Mouse (Mus musculus) kidney, postnatal 0 days (tissue): Measurements from ENCODE around the gene Nup98. TPM values are rescaled to one million over a fixed set of nuclear protein-coding genes. Genes with fewer than 3 reads are reported as not detected.
A peak's percentile ranks its signal among the peaks of the same experiment; 100 is the strongest.

Source experiments
- ATAC-seq: fragments of 200-750 bp; cut with Nextera tagmentation; replicated peaks from 2 replicates; pipeline ENCODE4 v1.8.0; 2017; ENCODE audit warnings: low read depth, moderate number of reproducible peaks, moderate TSS enrichment, moderate library complexity; ENCODE audit not compliant: low FRiP score
- DNase-seq: peaks from one replicate; pipeline ENCODE4 v3.0.0-alpha.2; 2016; ENCODE audit warnings: low spot score
- H3K27ac ChIP-seq: fragments of 300-500 bp; sonication (generic); 2 replicates; pipeline ENCODE4 v1.5.1; 2014; ENCODE audit warnings: mild to moderate bottlenecking
- H3K27me3 ChIP-seq: fragments of 300-500 bp; sonication (generic); 2 replicates; pipeline ENCODE4 v1.6.1; 2014; ENCODE audit warnings: low read length, mixed read lengths; ENCODE audit not compliant: insufficient read depth
- H3K36me3 ChIP-seq: fragments of 300-500 bp; sonication (generic); 2 replicates; pipeline ENCODE4 v1.6.1; 2014; ENCODE audit warnings: low read length, mixed read lengths; ENCODE audit not compliant: insufficient read depth
- H3K4me1 ChIP-seq: fragments of 300-500 bp; sonication (generic); replicated peaks from 2 replicates; pipeline ENCODE4 v1.6.1; 2014; ENCODE audit warnings: antibody characterized with exemption, low read length, mixed read lengths; ENCODE audit not compliant: insufficient read depth
- H3K4me2 ChIP-seq: fragments of 300-500 bp; sonication (generic); 2 replicates; pipeline ENCODE4 v1.6.1; 2014; ENCODE audit warnings: mild to moderate bottlenecking, low read length, moderate library complexity, mixed read lengths
- H3K4me3 ChIP-seq: fragments of 300-500 bp; sonication (generic); replicated peaks from 2 replicates; pipeline ENCODE4 v1.5.1; 2014; ENCODE audit warnings: low read depth, low read length
- H3K9ac ChIP-seq: fragments of 300-500 bp; sonication (generic); 2 replicates; pipeline ENCODE4 v1.6.1; 2014; ENCODE audit warnings: low read depth, low read length
- H3K9me3 ChIP-seq: fragments of 300-500 bp; sonication (generic); replicated peaks from 2 replicates; pipeline ENCODE4 v1.6.1; 2016; ENCODE audit warnings: low read length, inconsistent platforms, mixed read lengths
- CTCF ChIP-seq: IDR thresholded peaks from 2 replicates; pipeline ENCODE4 v1.5.1; 2016; ENCODE audit warnings: antibody characterized with exemption, low read depth, mild to moderate bottlenecking, moderate library complexity
- WGBS: fragments of 180-500 bp; shearing (Covaris S2); extraction: QIAGEN DNeasy Blood & Tissue Kit; methylation state at CpG from one replicate; pipeline ENCODE4 v1.1.7; 2014; 5-methylcytosine and 5-hydroxymethylcytosine counted together
- polyA plus RNA-seq: library from polyadenylated mRNA; unstranded; fragments of >200 nt; fragmentation: Nextera tagmentation; extraction: Ambion mirVana; gene quantifications from 2 replicates; pipeline ENCODE4 v1.2.1, GENCODE M21; 2015

Nup98 gene
- polyA plus RNA-seq, 1 experiment from 2014 or later: 19.1 TPM

GRCm38 (mm10) chr7:102205646-102206045 is 4.3 kb downstream of the Nup98 start:
- Histone ChIP-seq H3K27me3 (no peaks in the 10 kb centered on the region), H3K4me1 (peaks cover 5% of the 10 kb centered on the region; the same call in 1 of the 2 replicates), H3K9me3 (no peaks in the 10 kb centered on the region), H3K4me3 (no peak overlapping the region), H3K27ac (no peak overlapping the region), H3K9ac (no peak overlapping the region), H3K36me3 (no peaks in the 10 kb centered on the region), H3K4me2 (no peak overlapping the region)
- TF ChIP-seq CTCF: no peak
- no peak for ATAC-seq
- WGBS: 55% methylated on average over 1 of the region's 1 CpGs
- DNase-seq: no peak

DNA sequence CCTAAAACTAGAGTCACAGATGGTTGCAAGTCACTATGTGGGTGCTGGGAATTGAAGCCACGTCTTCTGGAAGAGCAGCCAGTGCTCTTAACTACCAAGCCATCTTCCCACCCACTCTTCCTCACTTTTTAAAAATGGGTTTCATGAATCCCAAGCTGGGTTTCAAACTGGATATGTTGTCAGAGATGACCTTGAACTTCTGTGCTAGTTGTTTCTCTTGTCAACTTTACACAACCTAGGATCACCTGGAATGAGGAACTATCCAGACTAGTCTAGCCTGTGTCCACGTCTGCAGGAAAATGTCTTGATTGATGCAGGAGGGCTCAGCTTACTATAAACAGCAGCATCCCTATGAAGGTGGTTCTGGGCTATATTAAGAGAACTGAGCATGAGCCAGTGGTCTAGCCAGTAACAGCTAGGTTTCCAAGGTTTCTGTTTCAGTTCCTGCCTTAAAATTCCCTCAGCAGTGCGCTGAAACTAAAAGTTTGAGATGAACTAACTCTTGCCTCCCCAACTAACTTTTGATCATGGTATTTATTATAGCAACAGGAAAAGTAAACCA is 5.6 kb downstream of the Nup98 start:
- H3K27me3 ChIP-seq: no peaks in the 10 kb centered on the region
- peaks cover 5% of the 10 kb centered on the region; the same call in 1 of the 2 replicates for H3K4me1 ChIP-seq
- no peak overlapping the region for H3K27ac ChIP-seq
- H3K9me3 ChIP-seq: no peaks in the 10 kb centered on the region
- H3K4me2 ChIP-seq: no peak overlapping the region
- WGBS: 81% methylated on average over 3 of the region's 3 CpGs
- no peak overlapping the region for H3K9ac ChIP-seq
- no peak for DNase-seq
- no peaks in the 10 kb centered on the region for H3K36me3 ChIP-seq
- H3K4me3 ChIP-seq: no peak overlapping the region
- no peak for ATAC-seq
- TF ChIP-seq CTCF: no peak

GRCm38 (mm10) chr7:102200996-102201785 is 8.8 kb downstream of the Nup98 start:
- H3K27me3 ChIP-seq: no peaks in the 10 kb centered on the region
- no peaks in the 10 kb centered on the region for H3K36me3 ChIP-seq
- no peak for TF ChIP-seq CTCF
- no peak overlapping the region for H3K9ac ChIP-seq
- no peaks in the 10 kb centered on the region for H3K9me3 ChIP-seq
- no peaks in the 10 kb centered on the region for H3K4me1 ChIP-seq
- DNase-seq: no peak
- ATAC-seq: no peak
- no peak overlapping the region for H3K4me2 ChIP-seq
- H3K4me3 ChIP-seq: no peak overlapping the region
- no peak overlapping the region for H3K27ac ChIP-seq

DNA sequence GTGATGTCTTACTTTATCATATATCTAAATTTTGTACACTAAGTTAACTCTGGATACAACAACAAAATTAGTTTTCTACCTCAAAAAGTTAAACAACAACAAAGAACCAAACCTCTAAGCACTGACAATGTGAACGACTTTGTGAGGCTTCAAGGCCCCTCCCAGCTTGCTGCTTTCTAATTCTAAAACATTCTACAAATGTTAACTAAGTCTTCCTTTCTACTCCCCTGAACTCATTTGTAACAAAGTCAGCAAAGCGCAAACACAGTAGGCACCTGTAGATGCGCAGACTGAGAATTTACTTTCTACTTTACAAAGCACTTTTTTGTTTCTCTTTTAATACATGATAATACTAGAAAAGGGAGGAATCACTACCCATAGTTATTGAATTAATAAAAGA is 9.4 kb downstream of the Nup98 start:
- Histone ChIP-seq H3K27ac (no peak overlapping the region), H3K9ac (no peak overlapping the region), H3K4me2 (no peak overlapping the region), H3K4me3 (no peak overlapping the region), H3K27me3 (no peaks in the 10 kb centered on the region), H3K4me1 (no peaks in the 10 kb centered on the region), H3K36me3 (no peaks in the 10 kb centered on the region), H3K9me3 (no peaks in the 10 kb centered on the region)
- 79% methylated on average over 3 of the region's 3 CpGs for WGBS
- ATAC-seq (no peak), DNase-seq (no peak)
- no peak for TF ChIP-seq CTCF

GRCm38 (mm10) chr7:102192356-102192755 is 17.6 kb downstream of the Nup98 start:
- WGBS: 92% methylated on average over 1 of the region's 1 CpGs
- Histone ChIP-seq H3K4me2 (no peak overlapping the region), H3K36me3 (peaks cover 29% of the 10 kb centered on the region; the same call in 1 of the 2 replicates), H3K4me1 (no peaks in the 10 kb centered on the region), H3K9ac (no peak overlapping the region), H3K27me3 (no peaks in the 10 kb centered on the region), H3K9me3 (no peaks in the 10 kb centered on the region), H3K4me3 (no peak overlapping the region), H3K27ac (no peak overlapping the region)
- DNase-seq (peak; percentile 25), ATAC-seq (no peak)
- peak; percentile 49; the same call in 1 of the 2 replicates for TF ChIP-seq CTCF

DNA sequence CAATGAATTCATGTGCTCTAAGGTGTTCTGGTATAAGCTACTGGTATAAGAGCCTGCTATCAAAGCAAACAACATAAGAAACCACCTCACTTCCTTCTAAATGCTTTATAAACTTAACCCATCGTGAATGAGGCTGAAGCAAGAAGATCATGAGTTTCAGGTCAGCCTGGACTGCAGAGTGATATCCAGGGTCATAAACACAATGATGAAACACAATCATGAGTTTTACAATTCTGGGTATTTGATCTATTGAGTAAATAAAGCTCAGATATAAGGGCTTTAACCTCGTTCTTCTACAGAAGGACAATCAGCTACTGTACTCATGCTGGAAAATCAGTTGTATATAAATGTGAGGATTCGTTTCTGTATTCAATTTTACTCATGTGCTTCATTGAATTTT is 26.1 kb downstream of the Nup98 start:
- ATAC-seq: no peak

More for the DNA sequence above, 26.1 kb downstream of the Nup98 start:
- Histone ChIP-seq H3K27ac (no peak overlapping the region), H3K9me3 (no peaks in the 10 kb centered on the region), H3K27me3 (no peaks in the 10 kb centered on the region), H3K4me2 (no peak overlapping the region), H3K4me3 (no peak overlapping the region), H3K36me3 (peaks cover 45% of the 10 kb centered on the region), H3K9ac (no peak overlapping the region), H3K4me1 (no peaks in the 10 kb centered on the region)
- 83% methylated on average over 3 of the region's 3 CpGs for WGBS
- no peak for DNase-seq
- no peak for TF ChIP-seq CTCF
